Mouse (Mus musculus) heart, embryonic 14.5 days (tissue): ENCODE measurements around the gene Canx. TPM values are rescaled to one million over a fixed set of nuclear protein-coding genes. Genes with fewer than 3 reads are reported as not detected.

Experiments
- ATAC-seq: fragments of 200-750 bp; cut with Nextera tagmentation; 2 replicates; pipeline ENCODE4 v1.8.0; 2017; ENCODE audit warnings: low read depth, moderate TSS enrichment; ENCODE audit not compliant: insufficient number of reproducible peaks, insufficient read depth, low FRiP score
- H3K27ac ChIP-seq, 2 experiments: fragments of 200-500 bp in 1 of 2; fragments of 300-500 bp in 1 of 2; sonication (generic) in 1 of 2; replicated peaks in 1 of 2; 2 replicates each; pipeline ENCODE4 v1.5.1; 2012 to 2014; ENCODE audit warnings: low read depth in 2 of 2, low read length in 2 of 2, control low read depth in 1 of 2, mild to moderate bottlenecking in 1 of 2, mixed read lengths in 1 of 2; ENCODE audit not compliant: control insufficient read depth in 1 of 2, insufficient read depth in 1 of 2
- H3K27me3 ChIP-seq: fragments of 300-500 bp; sonication (generic); 2 replicates; pipeline ENCODE4 v1.6.1; 2014; ENCODE audit warnings: mild to moderate bottlenecking, low read length, control low read depth; ENCODE audit not compliant: control insufficient read depth, insufficient read depth
- H3K36me3 ChIP-seq: fragments of 300-500 bp; sonication (generic); 2 replicates; pipeline ENCODE4 v1.6.1; 2014; ENCODE audit warnings: mild to moderate bottlenecking, control low read depth, low read length, mixed read lengths; ENCODE audit not compliant: control insufficient read depth, insufficient read depth
- H3K4me1 ChIP-seq, 2 experiments: fragments of 200-500 bp in 1 of 2; fragments of 300-500 bp in 1 of 2; sonication (generic) in 1 of 2; 2 replicates each; pipeline ENCODE4 v1.6.1; 2012 to 2014; ENCODE audit warnings: low read length in 2 of 2, control low read depth in 1 of 2, mixed read lengths in 1 of 2; ENCODE audit not compliant: control insufficient read depth in 2 of 2, insufficient read depth in 2 of 2
- H3K4me2 ChIP-seq: fragments of 300-500 bp; sonication (generic); 2 replicates; pipeline ENCODE4 v1.6.1; 2014; ENCODE audit warnings: mild to moderate bottlenecking, low read length
- H3K4me3 ChIP-seq, 2 experiments: fragments of 200-500 bp in 1 of 2; fragments of 300-500 bp in 1 of 2; sonication (generic) in 1 of 2; 2 replicates each; pipeline ENCODE4 v1.5.1; 2012 to 2014; ENCODE audit warnings: low read length in 2 of 2, mild to moderate bottlenecking in 2 of 2, control low read depth in 1 of 2, low read depth in 1 of 2, moderate library complexity in 1 of 2; ENCODE audit not compliant: control insufficient read depth in 1 of 2, insufficient read depth in 1 of 2
- H3K9ac ChIP-seq: fragments of 300-500 bp; sonication (generic); 2 replicates; pipeline ENCODE4 v1.6.1; 2014; ENCODE audit warnings: mild to moderate bottlenecking, low read length
- H3K9me3 ChIP-seq: fragments of 300-500 bp; sonication (generic); 2 replicates; pipeline ENCODE4 v1.6.1; 2016; ENCODE audit warnings: low read length, control low read depth; ENCODE audit not compliant: control insufficient read depth
- WGBS: fragments of 180-500 bp; shearing (Covaris S2); extraction: QIAGEN DNeasy Blood & Tissue Kit; methylation state at CpG from one replicate; pipeline ENCODE4 v1.1.7; 2014; 5-methylcytosine and 5-hydroxymethylcytosine counted together
- polyA plus RNA-seq: library from polyadenylated mRNA; unstranded; fragments of >200 nt; fragmentation: Nextera tagmentation; extraction: Ambion mirVana; gene quantifications from 2 replicates; pipeline ENCODE4 v1.2.1, GENCODE M21; 2014

Gene Canx
- polyA plus RNA-seq, 1 experiment from 2014 or later = 211 TPM

GRCm38 (mm10) chr11:50329378-50329777, 3.9 kb upstream of the Canx start:
- Histone ChIP-seq H3K4me1 (peaks cover 0 to 8% of the 10 kb centered on the region in 2 experiments; a peak in 2 of 4 replicates), H3K27me3 (no peaks in the 10 kb centered on the region), H3K4me2 (no peak overlapping the region), H3K9me3 (no peaks in the 10 kb centered on the region), H3K9ac (no peak overlapping the region), H3K27ac (no peak overlapping the region), H3K4me3 (no peak overlapping the region), H3K36me3 (no peaks in the 10 kb centered on the region)
- 100% methylated on average over 1 of the region's 1 CpGs for WGBS
- ATAC-seq = no peak

DNA sequence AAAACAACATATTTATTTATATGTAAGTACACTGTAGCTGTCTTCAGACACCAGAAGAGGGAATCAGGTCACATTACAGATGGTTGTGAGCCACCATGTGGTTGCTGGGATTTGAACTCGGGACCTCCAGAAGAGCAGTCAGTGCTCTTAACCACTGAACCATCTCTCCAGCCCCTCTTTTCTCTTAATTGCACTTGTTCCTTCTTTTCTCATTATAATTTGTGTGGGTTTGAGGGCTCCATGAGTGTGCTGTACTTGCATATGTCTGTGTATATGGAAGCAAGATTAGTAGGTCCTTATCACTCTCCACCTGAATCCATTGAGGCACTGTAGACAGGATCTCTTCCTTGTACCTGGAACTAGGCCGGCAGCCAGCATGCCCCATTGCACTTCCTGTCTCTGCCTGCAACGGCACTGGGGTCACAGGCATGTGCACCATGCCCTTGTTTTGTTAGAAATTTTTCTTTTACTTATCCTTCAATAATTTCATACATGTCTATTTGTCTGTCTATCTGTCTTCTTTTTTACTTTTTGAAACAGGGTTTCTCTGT, 2.7 kb upstream of the Canx start:
- Histone ChIP-seq H3K9me3 (no peaks in the 10 kb centered on the region), H3K9ac (no peak overlapping the region), H3K27me3 (no peaks in the 10 kb centered on the region), H3K4me2 (no peak overlapping the region), H3K4me3 (no peak overlapping the region), H3K27ac (no peak overlapping the region), H3K36me3 (no peaks in the 10 kb centered on the region), H3K4me1 (peaks cover 0 to 19% of the 10 kb centered on the region in 2 experiments; a peak in 3 of 4 replicates)
- ATAC-seq = no peak
- 82% methylated on average over 3 of the region's 3 CpGs for WGBS

DNA sequence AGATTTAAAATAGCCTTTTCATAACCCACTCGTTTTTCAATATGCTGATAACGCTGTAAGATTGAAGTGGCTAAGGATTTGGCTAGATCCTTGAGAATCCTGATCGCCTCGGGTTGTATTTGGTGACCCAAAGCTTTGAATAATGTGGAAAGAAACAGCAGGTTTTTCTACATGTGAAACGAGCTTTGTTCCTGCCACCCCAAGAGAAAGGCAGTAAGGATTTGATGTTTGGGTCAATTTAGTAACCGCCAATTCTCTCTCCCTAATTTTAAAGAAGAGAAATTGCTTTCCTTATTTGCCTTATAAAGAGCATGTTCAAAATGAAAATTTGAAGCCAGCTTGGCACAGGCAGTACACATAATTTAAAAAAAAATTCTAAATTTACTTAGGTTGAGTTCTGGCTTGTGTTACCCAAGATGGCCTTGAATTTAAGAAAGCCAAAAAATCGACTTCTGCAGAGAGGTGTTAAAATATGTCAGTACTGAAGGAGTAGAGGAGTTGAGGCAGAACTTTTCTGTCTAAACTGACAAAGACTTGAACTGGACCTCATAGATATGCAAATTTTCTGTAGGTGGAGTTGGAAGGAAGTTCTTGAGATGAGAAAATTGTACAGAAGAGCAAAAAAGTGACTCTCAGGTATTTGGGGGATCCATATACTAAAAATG, 961 bp upstream of the Canx start:
- H3K4me2 ChIP-seq = peak overlapping the region; percentile 71
- H3K9me3 ChIP-seq = no peaks in the 10 kb centered on the region
- peak overlapping the region; percentile 87 to 96 for H3K27ac ChIP-seq
- H3K27me3 ChIP-seq = no peaks in the 10 kb centered on the region
- peak overlapping the region; percentile 89 for H3K9ac ChIP-seq
- peak overlapping the region; percentile 72 to 87 for H3K4me3 ChIP-seq
- 4% methylated on average over 7 of the region's 7 CpGs for WGBS
- ATAC-seq = no peak
- H3K36me3 ChIP-seq = no peaks in the 10 kb centered on the region
- peaks cover 0 to 33% of the 10 kb centered on the region in 2 experiments; a peak in 3 of 4 replicates for H3K4me1 ChIP-seq

GRCm38 (mm10) chr11:50324751-50325471, 562 bp downstream of the Canx start:
- Histone ChIP-seq H3K4me3 (peak overlapping the region; percentile 72 to 82), H3K9me3 (no peaks in the 10 kb centered on the region), H3K36me3 (peaks cover 2% of the 10 kb centered on the region; the same call in 1 of the 2 replicates), H3K4me1 (peaks cover 0 to 38% of the 10 kb centered on the region in 2 experiments; a peak in 3 of 4 replicates), H3K27me3 (no peaks in the 10 kb centered on the region), H3K9ac (peak overlapping the region; percentile 92), H3K4me2 (peak overlapping the region; percentile 86), H3K27ac (peak overlapping the region; percentile 79 to 89)
- ATAC-seq = peak; percentile 66
- WGBS = 1% methylated on average over 34 of the region's 34 CpGs

DNA sequence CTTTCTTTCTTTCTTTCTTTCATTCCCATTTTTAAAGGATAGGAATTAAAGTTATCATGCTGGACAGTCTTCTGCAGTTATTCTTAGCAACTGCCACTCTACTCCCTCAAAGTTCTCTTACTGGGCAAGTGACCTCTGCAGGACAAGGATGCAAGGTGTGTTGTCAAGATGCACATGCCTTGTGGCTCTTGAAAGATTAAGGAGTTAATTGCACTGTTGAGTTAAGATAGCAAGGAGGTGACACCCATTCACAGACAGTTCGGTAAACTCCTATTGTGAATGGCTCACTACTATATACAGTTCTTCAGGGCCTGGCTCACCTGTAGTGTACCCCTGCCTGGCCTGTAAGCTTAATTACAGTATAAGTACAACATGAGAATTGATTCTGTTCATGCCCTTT, 1.6 kb downstream of the Canx start:
- peak overlapping the region in 1 of 2 experiments; percentile 89; a peak in 1 of 4 replicates for H3K27ac ChIP-seq
- H3K9ac ChIP-seq = peak overlapping the region; percentile 92
- 3% methylated on average over 1 of the region's 1 CpGs for WGBS

GRCm38 (mm10) chr11:50322345-50322744, 3.1 kb downstream of the Canx start:
- no peaks in the 10 kb centered on the region for H3K27me3 ChIP-seq
- ATAC-seq = no peak
- no peak overlapping the region for H3K4me3 ChIP-seq
- peaks cover 0 to 38% of the 10 kb centered on the region in 2 experiments; a peak in 3 of 4 replicates for H3K4me1 ChIP-seq
- H3K9ac ChIP-seq = no peak overlapping the region
- H3K27ac ChIP-seq = no peak overlapping the region
- H3K4me2 ChIP-seq = no peak overlapping the region
- no peaks in the 10 kb centered on the region for H3K9me3 ChIP-seq
- peaks cover 14% of the 10 kb centered on the region for H3K36me3 ChIP-seq

More for the DNA sequence above, 1.6 kb downstream of the Canx start:
- Histone ChIP-seq H3K9me3 (no peaks in the 10 kb centered on the region), H3K4me3 (peak overlapping the region in 1 of 2 experiments; percentile 72; a peak in 2 of 4 replicates), H3K36me3 (peaks cover 11% of the 10 kb centered on the region), H3K4me1 (peaks cover 0 to 38% of the 10 kb centered on the region in 2 experiments; a peak in 3 of 4 replicates), H3K27me3 (no peaks in the 10 kb centered on the region), H3K4me2 (peak overlapping the region; percentile 86)
- ATAC-seq = no peak

DNA sequence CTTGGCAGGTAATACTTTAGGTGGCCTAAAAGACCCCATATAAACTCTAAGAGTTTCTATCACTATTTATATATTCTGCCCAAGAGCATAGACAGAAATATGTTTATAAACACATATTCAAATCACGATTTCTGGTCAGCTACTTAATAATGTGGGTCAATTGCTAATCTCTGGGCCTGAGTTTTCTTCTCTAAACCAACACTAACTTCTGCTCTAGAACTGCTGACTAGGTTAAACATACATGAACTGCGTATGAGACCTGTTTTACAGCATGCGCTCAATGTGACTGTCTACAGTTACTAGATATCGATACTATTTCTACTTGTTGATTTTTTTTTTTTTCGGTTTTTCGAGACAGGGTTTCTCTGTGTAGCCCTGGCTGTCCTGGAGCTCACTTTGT, 4.2 kb downstream of the Canx start:
- peaks cover 0 to 36% of the 10 kb centered on the region in 2 experiments; a peak in 3 of 4 replicates for H3K4me1 ChIP-seq
- H3K4me2 ChIP-seq = no peak overlapping the region
- no peak overlapping the region for H3K9ac ChIP-seq
- no peak overlapping the region for H3K27ac ChIP-seq
- no peaks in the 10 kb centered on the region for H3K9me3 ChIP-seq
- WGBS = 92% methylated on average over 6 of the region's 6 CpGs
- no peak overlapping the region for H3K4me3 ChIP-seq
- peaks cover 14% of the 10 kb centered on the region for H3K36me3 ChIP-seq
- H3K27me3 ChIP-seq = no peaks in the 10 kb centered on the region
- ATAC-seq = no peak
